Mouse (Mus musculus): Measurements from ENCODE around the gene Skint5. TPM values are rescaled to one million over a fixed set of nuclear protein-coding genes. Genes with fewer than 3 reads are reported as not detected.
"Not testable (repeated sequence)": the region's sequence is repeated elsewhere in the genome, so short reads cannot be mapped to it uniquely, and the experiment has no call there.

The Skint5 gene
- not detected for total RNA-seq (2021)

- no peak for DNase-seq (ENCODE audit: extremely low spot score in 1 of 2, low spot score in 1 of 2)
Observed at GRCm38 (mm10) chr4:113999403-113999802, at the start of gene Skint5. Gene Skint5, minus strand, starts transcription at chr4:113999503.

GRCm38 (mm10) chr4:113957343-113957742 lies 42.0 kb downstream of the Skint5 start:
- no peak for DNase-seq (ENCODE audit: extremely low spot score in 1 of 2, low spot score in 1 of 2)

- no peak for DNase-seq (ENCODE audit: extremely low spot score in 1 of 2, low spot score in 1 of 2)
Observed at GRCm38 (mm10) chr4:113764182-113764581, 235.1 kb downstream of the Skint5 start.

- DNase-seq (ENCODE audit: extremely low spot score in 1 of 2, low spot score in 1 of 2): no peak
Observed at GRCm38 (mm10) chr4:113763684-113764083, 235.6 kb downstream of the Skint5 start.

GRCm38 (mm10) chr4:113448230-113448629 lies 551.1 kb downstream of the Skint5 start:
- DNase-seq (ENCODE audit: extremely low spot score in 1 of 2, low spot score in 1 of 2): not testable (repeated sequence)

Other genes starting within 250 kb of the Skint5 start
- gene Skint11, start 163.9 kb upstream of the Skint5 start, total RNA-seq (2021): not detected